Mouse (Mus musculus) spleen, adult 2 months (tissue): ENCODE data around the gene 5830473C10Rik. TPM values are rescaled to one million over a fixed set of nuclear protein-coding genes. Genes with fewer than 3 reads are reported as not detected.
A peak's percentile ranks its signal among the peaks of the same experiment; 100 is the strongest.

Experiments
- DNase-seq, 2 experiments: peaks; one replicate each; pipeline versions ENCODE4 v3.0.0 to v3.0.0-alpha.2; 2012 to 2021; ENCODE audit warnings: low spot score in 2 of 2, low read depth in 1 of 2
- H3K27ac ChIP-seq: fragments of 200-500 bp; 2 replicates; pipeline ENCODE4 v1.5.1; 2012; ENCODE audit warnings: low read length, inconsistent platforms; ENCODE audit not compliant: insufficient read depth
- H3K27me3 ChIP-seq: fragments of 200-500 bp; 2 replicates; pipeline ENCODE4 v1.6.1; 2012; ENCODE audit warnings: mild to moderate bottlenecking, moderate library complexity, low read length, inconsistent platforms; ENCODE audit not compliant: control insufficient read depth, insufficient read depth
- H3K36me3 ChIP-seq: fragments of 200-500 bp; 2 replicates; pipeline ENCODE4 v1.6.1; 2012; ENCODE audit warnings: mild to moderate bottlenecking, low read length, inconsistent platforms; ENCODE audit not compliant: control insufficient read depth, insufficient read depth
- H3K4me1 ChIP-seq: fragments of 200-500 bp; 2 replicates; pipeline ENCODE4 v1.6.1; 2011; ENCODE audit warnings: inconsistent platforms; ENCODE audit not compliant: control insufficient read depth, insufficient read depth, insufficient read length
- H3K4me3 ChIP-seq: fragments of 200-500 bp; 2 replicates; pipeline ENCODE4 v1.5.1; 2011; ENCODE audit warnings: mild to moderate bottlenecking, inconsistent platforms; ENCODE audit not compliant: insufficient read depth, insufficient read length; ENCODE audit errors: extremely low read depth
- CTCF ChIP-seq: fragments of 200-500 bp; IDR thresholded peaks from 2 replicates; pipeline ENCODE4 v1.5.1; 2011; ENCODE audit warnings: mild to moderate bottlenecking, inconsistent platforms; ENCODE audit not compliant: insufficient read depth, insufficient read length, insufficient replicate concordance; ENCODE audit errors: extremely low read depth
- POLR2A ChIP-seq: fragments of 200-500 bp; IDR thresholded peaks from 2 replicates; pipeline ENCODE4 v1.6.1; 2011; ENCODE audit warnings: low read depth, low read length, inconsistent platforms
- WGBS: fragments of 180-500 bp; shearing (Covaris S2); methylation state at CpG from one replicate; pipeline ENCODE4 v1.1.7; 2018; 5-methylcytosine and 5-hydroxymethylcytosine counted together
- polyA plus RNA-seq: library from polyadenylated mRNA; depleted of rRNA; stranded (reverse); fragments of >200 nt; gene quantifications from 2 replicates; pipeline ENCODE4 v1.2.3, GENCODE M21; 2012

The 5830473C10Rik gene
- polyA plus RNA-seq, 1 experiment = not detected

DNA sequence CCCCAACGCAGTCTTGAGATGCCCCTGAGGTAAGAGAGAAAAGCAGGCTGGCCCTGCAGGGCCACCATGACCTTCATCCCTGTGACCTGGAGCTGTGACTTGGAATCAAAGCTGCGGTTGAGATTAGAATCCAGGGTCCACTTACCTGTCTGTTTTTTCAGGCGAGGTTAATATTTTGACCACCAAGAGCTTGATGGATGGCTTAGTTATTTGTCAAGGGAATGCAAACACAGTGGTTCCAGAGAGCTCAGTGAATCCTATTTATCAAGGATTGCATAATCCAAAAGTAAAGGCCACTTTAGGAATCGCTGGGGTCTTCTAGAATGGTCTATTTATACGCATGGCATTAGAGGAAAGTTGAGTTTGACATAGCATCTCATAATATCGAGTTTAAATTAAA lies 21.3 kb downstream of the 5830473C10Rik start:
- WGBS = 92% methylated on average over 6 of the region's 6 CpGs
- H3K27ac ChIP-seq = no peak overlapping the region
- H3K27me3 ChIP-seq = no peaks in the 10 kb centered on the region
- TF ChIP-seq POLR2A = no peak
- TF ChIP-seq CTCF = no peak
- H3K4me3 ChIP-seq = no peak overlapping the region
- no peaks in the 10 kb centered on the region for H3K4me1 ChIP-seq
- H3K36me3 ChIP-seq = no peaks in the 10 kb centered on the region
- no peak for DNase-seq

DNA sequence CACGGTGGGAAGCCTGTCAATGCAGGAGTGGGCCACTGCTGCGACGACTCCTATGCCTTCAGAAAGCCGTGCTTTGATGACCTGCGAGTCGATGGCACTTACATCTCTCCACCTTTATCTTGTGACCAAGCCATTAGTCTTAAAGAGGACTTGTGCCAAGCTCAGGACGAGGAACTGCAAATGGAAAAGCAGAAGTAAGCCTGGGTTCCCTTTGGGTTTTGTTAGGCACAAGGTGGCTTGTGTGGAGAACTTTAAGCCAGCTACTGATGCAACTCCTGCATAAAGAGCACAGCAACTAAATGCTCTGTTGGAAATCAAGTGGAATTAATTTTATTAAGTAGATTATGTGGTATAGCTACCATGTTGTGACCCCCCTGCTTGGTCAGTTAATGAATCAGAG lies 23.9 kb downstream of the 5830473C10Rik start:
- H3K4me1 ChIP-seq = no peaks in the 10 kb centered on the region
- no peak for DNase-seq
- H3K4me3 ChIP-seq = no peak overlapping the region
- 75% methylated on average over 7 of the region's 7 CpGs for WGBS
- H3K27ac ChIP-seq = no peak overlapping the region
- no peaks in the 10 kb centered on the region for H3K27me3 ChIP-seq
- no peaks in the 10 kb centered on the region for H3K36me3 ChIP-seq
- TF ChIP-seq POLR2A (no peak), CTCF (no peak)

DNA sequence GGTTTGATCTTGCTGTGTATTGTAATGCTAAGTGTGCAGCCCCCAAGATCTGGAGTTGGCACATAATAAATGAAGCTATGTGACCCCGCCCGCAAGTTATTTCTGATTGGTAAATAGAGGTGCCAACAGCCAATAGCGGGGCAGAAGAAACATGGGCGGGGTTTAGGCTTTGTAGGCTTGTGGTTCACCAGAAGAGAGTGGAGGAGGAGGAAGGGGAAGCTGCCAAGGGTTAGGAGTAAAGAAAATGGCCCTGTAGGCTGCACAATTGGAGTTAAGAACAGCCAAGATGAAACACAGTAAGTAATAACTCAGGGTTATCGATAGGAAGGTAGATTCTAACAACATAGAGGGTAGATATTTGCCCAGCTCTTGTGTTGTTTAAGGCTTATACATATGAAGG lies 25.6 kb downstream of the 5830473C10Rik start:
- H3K27me3 ChIP-seq = no peaks in the 10 kb centered on the region
- no peaks in the 10 kb centered on the region for H3K4me1 ChIP-seq
- no peak overlapping the region for H3K4me3 ChIP-seq
- 77% methylated on average over 5 of the region's 5 CpGs for WGBS
- no peak overlapping the region for H3K27ac ChIP-seq
- no peak for DNase-seq
- TF ChIP-seq POLR2A (no peak), CTCF (no peak)
- no peaks in the 10 kb centered on the region for H3K36me3 ChIP-seq

DNA sequence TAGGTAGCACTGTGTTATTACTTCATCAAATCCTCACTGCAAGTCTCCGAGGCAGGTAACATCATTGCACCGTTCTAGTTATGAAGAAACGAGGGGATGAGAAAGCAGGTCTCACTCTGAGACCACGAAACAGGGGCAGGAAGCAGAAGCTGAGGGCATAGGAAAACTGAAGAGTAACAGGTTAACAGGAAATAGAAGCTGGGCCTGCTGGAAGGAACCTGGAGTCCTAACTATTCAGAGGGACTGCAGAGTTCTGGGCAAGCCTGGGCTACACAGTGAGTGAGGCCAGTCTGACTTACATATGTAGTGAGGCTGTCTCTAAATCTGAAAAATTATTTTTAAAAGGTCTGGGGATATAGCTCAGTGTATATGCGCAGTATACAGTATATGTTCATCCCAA lies 27.2 kb downstream of the 5830473C10Rik start:
- Histone ChIP-seq H3K27ac (no peak overlapping the region), H3K4me3 (no peak overlapping the region), H3K4me1 (no peaks in the 10 kb centered on the region), H3K27me3 (no peaks in the 10 kb centered on the region), H3K36me3 (no peaks in the 10 kb centered on the region)
- no peak for TF ChIP-seq POLR2A
- no peak for TF ChIP-seq CTCF
- no peak for DNase-seq
- WGBS = 65% methylated on average over 5 of the region's 5 CpGs

DNA sequence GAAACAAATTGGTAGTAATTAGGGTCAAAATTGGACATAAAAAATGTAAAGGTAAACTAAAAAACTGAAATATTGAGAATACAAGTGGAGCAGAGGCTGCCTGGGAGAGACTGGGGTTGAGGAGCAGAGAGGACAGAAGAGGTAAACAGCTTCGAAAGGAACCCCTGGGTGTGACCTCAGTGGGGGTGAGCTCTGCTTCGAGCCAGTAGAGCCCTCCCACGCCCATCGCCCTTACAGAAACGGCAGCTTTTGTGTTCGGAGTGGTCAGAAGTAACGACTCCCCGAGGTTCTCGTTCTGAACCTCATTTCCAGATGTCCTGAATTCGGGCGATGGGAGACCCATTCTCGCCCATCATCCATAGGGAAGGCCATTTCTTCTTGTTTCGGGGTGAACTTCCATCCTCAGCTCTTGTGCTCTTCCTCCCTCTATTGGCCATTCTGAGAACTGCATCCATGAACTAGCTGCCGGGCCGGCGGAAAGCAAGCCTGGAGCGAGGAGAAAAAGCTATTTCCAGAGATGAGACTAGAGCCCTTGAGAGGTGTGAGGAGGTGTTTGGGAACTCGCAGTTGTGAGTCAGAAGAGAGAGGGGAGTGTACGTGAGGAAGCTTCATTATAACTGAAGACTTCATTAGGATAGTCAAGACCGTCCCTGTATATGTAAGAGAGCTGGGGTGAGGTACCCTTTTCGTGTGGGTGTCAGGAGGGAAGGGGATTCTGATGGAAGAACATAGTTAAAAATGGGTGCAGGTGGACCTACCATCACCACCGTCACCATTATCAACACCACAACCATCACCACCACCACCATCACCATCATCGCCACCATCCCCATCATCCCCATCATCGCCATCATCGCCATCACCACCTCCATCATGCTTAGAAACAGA lies 28.0 kb downstream of the 5830473C10Rik start:
- H3K4me1 ChIP-seq = no peaks in the 10 kb centered on the region
- no peaks in the 10 kb centered on the region for H3K36me3 ChIP-seq
- WGBS = 27% methylated on average over 25 of the region's 25 CpGs
- TF ChIP-seq POLR2A (no peak), CTCF (peak; percentile 72; the same call in 1 of the 2 replicates)
- H3K4me3 ChIP-seq = peak overlapping the region; percentile 42; the same call in 1 of the 2 replicates
- no peak overlapping the region for H3K27ac ChIP-seq
- peak; percentile 32 to 35 for DNase-seq
- H3K27me3 ChIP-seq = no peaks in the 10 kb centered on the region

DNA sequence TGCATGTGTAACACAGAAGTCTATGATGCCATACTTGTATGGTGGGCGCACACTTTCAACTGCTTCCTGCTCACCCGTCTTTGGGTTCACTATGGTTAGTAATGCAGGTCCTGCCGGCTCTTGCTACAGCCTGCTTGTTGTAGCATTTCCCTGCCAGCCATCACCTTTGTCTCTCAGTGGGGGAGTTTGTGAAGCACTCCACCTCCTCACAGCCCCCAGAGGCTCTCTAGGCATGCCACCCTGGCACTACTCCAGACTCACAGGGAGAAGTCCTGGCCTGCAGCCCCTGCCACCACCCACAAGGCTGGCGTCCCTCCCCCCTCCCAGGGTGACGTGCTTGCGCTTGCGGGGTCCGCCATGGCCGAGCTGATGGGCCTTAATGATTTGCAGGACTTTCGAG lies 29.8 kb downstream of the 5830473C10Rik start:
- TF ChIP-seq CTCF (no peak), POLR2A (no peak)
- 90% methylated on average over 10 of the region's 10 CpGs for WGBS
- no peaks in the 10 kb centered on the region for H3K36me3 ChIP-seq
- H3K4me1 ChIP-seq = no peaks in the 10 kb centered on the region
- no peak overlapping the region for H3K4me3 ChIP-seq
- H3K27ac ChIP-seq = no peak overlapping the region
- H3K27me3 ChIP-seq = no peaks in the 10 kb centered on the region
- DNase-seq = no peak

DNA sequence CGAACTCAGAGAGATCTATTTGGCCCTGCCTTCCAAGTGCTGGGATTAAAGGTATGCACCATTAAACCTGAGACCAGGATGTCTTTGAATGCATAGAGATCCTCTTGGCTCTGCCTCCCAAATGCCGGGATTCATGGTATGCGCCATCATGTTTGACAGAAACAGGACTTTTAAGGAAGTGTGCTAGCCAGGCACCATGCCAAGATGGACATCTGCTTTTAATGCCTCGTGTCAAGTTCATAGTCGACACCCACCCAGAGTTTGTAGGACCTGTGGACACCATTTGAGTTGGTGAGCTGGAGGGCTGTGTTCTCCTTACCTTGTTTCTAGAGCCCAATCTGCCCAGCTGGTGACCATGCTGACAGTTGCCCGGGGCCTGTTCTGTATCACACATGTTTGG lies 31.0 kb downstream of the 5830473C10Rik start:
- Histone ChIP-seq H3K4me3 (no peak overlapping the region), H3K27ac (no peak overlapping the region), H3K36me3 (no peaks in the 10 kb centered on the region), H3K27me3 (no peaks in the 10 kb centered on the region), H3K4me1 (no peaks in the 10 kb centered on the region)
- 76% methylated on average over 6 of the region's 6 CpGs for WGBS
- TF ChIP-seq CTCF (no peak), POLR2A (no peak)
- no peak for DNase-seq
